Mouse (Mus musculus) intestine, embryonic 16.5 days (tissue): ENCODE results near the gene Gcgr. TPM values are rescaled to one million over a fixed set of nuclear protein-coding genes. Genes with fewer than 3 reads are reported as not detected.
"Not testable (repeated sequence)": the region's sequence is repeated elsewhere in the genome, so short reads cannot be mapped to it uniquely, and the experiment has no call there.

Experiments used
- ATAC-seq: fragments of 200-750 bp; cut with Nextera tagmentation; 2 replicates; pipeline ENCODE4 v1.8.0; 2017; ENCODE audit warnings: moderate TSS enrichment, moderate library complexity
- H3K27ac ChIP-seq: fragments of 300-500 bp; sonication (generic); 2 replicates; pipeline ENCODE4 v1.5.1; 2014; ENCODE audit warnings: mild to moderate bottlenecking, low read length
- H3K27me3 ChIP-seq: fragments of 300-500 bp; sonication (generic); replicated peaks from 2 replicates; pipeline ENCODE4 v1.6.1; 2014; ENCODE audit warnings: low read length, control low read depth, mixed read lengths; ENCODE audit not compliant: control insufficient read depth, insufficient read depth
- H3K36me3 ChIP-seq: fragments of 300-500 bp; sonication (generic); 2 replicates; pipeline ENCODE4 v1.6.1; 2014; ENCODE audit warnings: low read length, control low read depth; ENCODE audit not compliant: control insufficient read depth, insufficient read depth
- H3K4me1 ChIP-seq: fragments of 300-500 bp; sonication (generic); 2 replicates; pipeline ENCODE4 v1.6.1; 2014; ENCODE audit warnings: low read length, control low read depth, mixed read lengths; ENCODE audit not compliant: control insufficient read depth, insufficient read depth
- H3K4me2 ChIP-seq: fragments of 300-500 bp; sonication (generic); 2 replicates; pipeline ENCODE4 v1.6.1; 2014; ENCODE audit warnings: low read depth, low read length, control low read depth
- H3K4me3 ChIP-seq: fragments of 300-500 bp; sonication (generic); 2 replicates; pipeline ENCODE4 v1.5.1; 2014; ENCODE audit warnings: mild to moderate bottlenecking, low read length
- H3K9ac ChIP-seq: fragments of 300-500 bp; sonication (generic); 2 replicates; pipeline ENCODE4 v1.6.1; 2014; ENCODE audit warnings: low read depth, low read length
- H3K9me3 ChIP-seq: fragments of 300-500 bp; sonication (generic); 2 replicates; pipeline ENCODE4 v1.6.1; 2016; ENCODE audit warnings: low read length, control low read depth; ENCODE audit not compliant: control insufficient read depth
- WGBS: fragments of 180-500 bp; shearing (Covaris S2); extraction: QIAGEN DNeasy Blood & Tissue Kit; methylation state at CpG from one replicate; pipeline ENCODE4 v1.1.7; 2014; 5-methylcytosine and 5-hydroxymethylcytosine counted together
- polyA plus RNA-seq: library from polyadenylated mRNA; unstranded; fragments of >200 nt; fragmentation: Nextera tagmentation; extraction: Ambion mirVana; gene quantifications from 2 replicates; pipeline ENCODE4 v1.2.1, GENCODE M21; 2015

The Gcgr gene
- polyA plus RNA-seq, 1 experiment from 2014 or later: 0.76 TPM

GRCm38 (mm10) chr11:120514262-120514661 is 16.2 kb upstream of the Gcgr start:
- H3K9me3 ChIP-seq, H3K4me2 ChIP-seq, H3K27me3 ChIP-seq, H3K27ac ChIP-seq, ATAC-seq, H3K36me3 ChIP-seq, H3K9ac ChIP-seq, H3K4me3 ChIP-seq: not testable (repeated sequence)
- H3K4me1 ChIP-seq: peaks cover 22% of the 10 kb centered on the region
- WGBS: 89% methylated on average over 2 of the region's 2 CpGs

GRCm38 (mm10) chr11:120515611-120516010 is 14.9 kb upstream of the Gcgr start:
- no peaks in the 10 kb centered on the region for H3K27me3 ChIP-seq
- ATAC-seq: peak; percentile 78
- no peak overlapping the region for H3K4me3 ChIP-seq
- H3K9ac ChIP-seq: peak overlapping the region; percentile 48
- no peak overlapping the region for H3K4me2 ChIP-seq
- H3K36me3 ChIP-seq: no peaks in the 10 kb centered on the region
- peak overlapping the region; percentile 43 for H3K27ac ChIP-seq
- peaks cover 12% of the 10 kb centered on the region for H3K4me1 ChIP-seq
- WGBS: 15% methylated on average over 17 of the region's 17 CpGs
- H3K9me3 ChIP-seq: no peaks in the 10 kb centered on the region

DNA sequence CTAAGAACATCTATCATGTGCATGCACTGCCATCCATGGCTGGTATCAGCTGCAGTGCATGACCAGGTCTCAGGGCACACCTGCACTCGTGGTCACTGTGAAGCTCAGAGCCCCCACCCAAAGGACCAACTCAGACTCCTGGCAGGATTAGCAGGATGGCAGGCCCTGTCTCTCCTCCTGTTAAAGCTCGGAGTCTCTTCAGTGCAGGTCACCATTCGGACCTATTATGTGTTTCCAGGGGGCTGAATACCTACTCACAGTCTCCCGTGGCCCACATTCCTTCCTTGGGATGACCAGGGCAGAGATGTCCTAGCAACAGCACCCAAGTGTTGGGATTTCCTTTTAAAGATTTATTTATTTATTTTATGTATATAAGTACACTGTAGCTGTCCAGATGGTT is 13.4 kb upstream of the Gcgr start:
- Histone ChIP-seq H3K9ac (no peak overlapping the region), H3K27me3 (no peaks in the 10 kb centered on the region), H3K27ac (no peak overlapping the region), H3K4me1 (peaks cover 11% of the 10 kb centered on the region), H3K9me3 (no peaks in the 10 kb centered on the region), H3K4me3 (no peak overlapping the region), H3K4me2 (no peak overlapping the region), H3K36me3 (no peaks in the 10 kb centered on the region)
- ATAC-seq: no peak
- 82% methylated on average over 4 of the region's 4 CpGs for WGBS

DNA sequence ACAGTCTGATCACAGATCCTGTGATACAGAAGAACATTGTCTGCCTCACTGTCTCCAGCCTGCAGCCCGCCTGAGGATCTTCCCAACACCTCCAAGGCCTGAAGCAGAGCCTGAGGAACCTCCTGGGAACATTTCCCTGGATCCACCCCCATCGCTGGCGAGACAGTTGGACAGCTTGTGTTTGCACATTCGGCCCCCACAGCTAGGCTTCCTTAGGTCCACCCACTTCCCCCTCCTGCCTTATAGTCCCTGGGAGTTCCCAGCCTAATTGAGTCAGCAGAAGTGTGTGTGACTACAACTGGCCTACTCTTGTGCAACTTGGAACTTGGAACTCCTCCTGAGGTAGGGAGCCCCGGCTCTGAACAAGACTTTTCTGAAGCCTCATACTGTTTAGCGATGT is 12.5 kb upstream of the Gcgr start:
- H3K27me3 ChIP-seq: no peaks in the 10 kb centered on the region
- no peak overlapping the region for H3K4me3 ChIP-seq
- no peaks in the 10 kb centered on the region for H3K9me3 ChIP-seq
- H3K36me3 ChIP-seq: no peaks in the 10 kb centered on the region
- H3K4me2 ChIP-seq: peak overlapping the region; percentile 31
- H3K4me1 ChIP-seq: peaks cover 11% of the 10 kb centered on the region
- whole genome bisulfite sequencing: 46% methylated on average over 6 of the region's 6 CpGs
- peak overlapping the region; percentile 93 for H3K27ac ChIP-seq
- H3K9ac ChIP-seq: peak overlapping the region; percentile 57
- peak; percentile 89 for ATAC-seq

DNA sequence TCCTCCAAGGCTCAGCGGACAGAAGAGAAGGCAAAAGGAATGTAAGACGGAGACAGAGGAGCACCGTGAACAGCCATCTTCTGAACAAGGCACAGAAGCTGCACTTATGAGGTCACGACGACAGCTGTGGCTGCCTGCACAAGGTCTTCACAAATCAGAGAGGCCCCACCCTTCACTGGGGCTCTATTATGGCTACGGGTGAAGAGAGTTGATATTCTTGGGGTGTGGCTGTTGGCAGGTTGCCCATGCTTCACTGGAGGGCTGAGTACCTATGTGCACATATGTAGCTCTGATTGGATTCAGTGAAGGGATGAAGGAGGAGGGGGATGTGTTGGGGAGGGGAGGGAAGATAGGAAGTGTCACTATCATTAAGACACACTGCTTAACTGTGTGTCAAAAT is 11.9 kb upstream of the Gcgr start:
- Histone ChIP-seq H3K9ac (peak overlapping the region; percentile 57; the same call in 1 of the 2 replicates), H3K4me1 (peaks cover 11% of the 10 kb centered on the region), H3K4me3 (peak overlapping the region; percentile 21; the same call in 1 of the 2 replicates), H3K9me3 (no peaks in the 10 kb centered on the region), H3K36me3 (no peaks in the 10 kb centered on the region), H3K27me3 (no peaks in the 10 kb centered on the region), H3K4me2 (peak overlapping the region; percentile 31), H3K27ac (peak overlapping the region; percentile 93)
- peak; percentile 89 for ATAC-seq
- WGBS: 44% methylated on average over 6 of the region's 6 CpGs

GRCm38 (mm10) chr11:120519738-120520137 is 10.8 kb upstream of the Gcgr start:
- ATAC-seq: no peak
- Histone ChIP-seq H3K4me2 (no peak overlapping the region), H3K36me3 (no peaks in the 10 kb centered on the region), H3K9me3 (no peaks in the 10 kb centered on the region), H3K27ac (no peak overlapping the region), H3K4me3 (no peak overlapping the region), H3K9ac (peak overlapping the region; percentile 30; the same call in 1 of the 2 replicates), H3K27me3 (no peaks in the 10 kb centered on the region), H3K4me1 (peaks cover 11% of the 10 kb centered on the region)
- WGBS: 38% methylated on average over 9 of the region's 9 CpGs

GRCm38 (mm10) chr11:120520498-120520897 is 10.0 kb upstream of the Gcgr start:
- Histone ChIP-seq H3K9me3 (no peaks in the 10 kb centered on the region), H3K4me3 (no peak overlapping the region), H3K36me3 (no peaks in the 10 kb centered on the region), H3K27ac (no peak overlapping the region), H3K27me3 (no peaks in the 10 kb centered on the region), H3K4me1 (peaks cover 11% of the 10 kb centered on the region), H3K9ac (0 out of 2 replicates have a peak overlapping the region, but pooled peaks have one; percentile 30), H3K4me2 (no peak overlapping the region)
- WGBS: 74% methylated on average over 9 of the region's 9 CpGs
- ATAC-seq: no peak

DNA sequence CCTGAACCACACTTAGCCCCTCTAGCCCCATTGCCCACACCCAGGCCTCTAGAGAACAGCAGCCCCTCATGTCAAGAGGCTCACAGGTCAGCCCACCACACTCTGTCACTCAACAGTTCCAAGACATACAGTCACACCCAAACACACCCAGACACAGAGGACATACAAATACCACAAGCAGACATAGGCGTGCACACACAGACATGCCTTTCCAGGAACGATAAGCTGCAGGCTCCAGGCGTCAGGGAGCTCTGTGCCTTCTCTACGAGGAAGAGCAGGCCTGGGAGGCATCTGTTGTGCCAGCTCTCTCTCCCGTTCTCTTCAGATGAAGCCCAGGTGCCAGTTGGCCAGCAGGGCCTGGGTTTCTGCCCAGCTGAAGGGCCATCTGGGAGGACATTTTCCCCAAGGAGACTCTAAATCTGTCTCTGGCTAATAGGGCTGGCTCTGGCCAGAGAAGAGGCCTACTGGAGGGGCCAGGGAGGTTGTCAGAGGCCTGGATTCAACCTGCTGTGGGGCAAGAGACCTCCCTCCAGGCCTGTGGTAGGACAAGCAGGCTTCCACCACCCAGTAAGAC is 9.4 kb upstream of the Gcgr start:
- Histone ChIP-seq H3K4me3 (no peak overlapping the region), H3K4me1 (peaks cover 7% of the 10 kb centered on the region), H3K27ac (peak overlapping the region; percentile 35; the same call in 1 of the 2 replicates), H3K27me3 (no peaks in the 10 kb centered on the region), H3K4me2 (no peak overlapping the region), H3K36me3 (no peaks in the 10 kb centered on the region), H3K9ac (peak overlapping the region; percentile 44), H3K9me3 (no peaks in the 10 kb centered on the region)
- 57% methylated on average over 5 of the region's 5 CpGs for WGBS
- ATAC-seq: 0 out of 2 replicates have a peak, but pooled peaks have one; percentile 12

- H3K9ac ChIP-seq: no peak overlapping the region
- H3K4me2 ChIP-seq: no peak overlapping the region
- H3K9me3 ChIP-seq: no peaks in the 10 kb centered on the region
- H3K4me3 ChIP-seq: no peak overlapping the region
- no peaks in the 10 kb centered on the region for H3K36me3 ChIP-seq
- 80% methylated on average over 8 of the region's 8 CpGs for whole genome bisulfite sequencing
- no peak overlapping the region for H3K27ac ChIP-seq
- H3K27me3 ChIP-seq: no peaks in the 10 kb centered on the region
- no peak for ATAC-seq
- peaks cover 7% of the 10 kb centered on the region for H3K4me1 ChIP-seq
Observed at GRCm38 (mm10) chr11:120522581-120522980, 7.9 kb upstream of the Gcgr start.

GRCm38 (mm10) chr11:120525959-120526358 is 4.5 kb upstream of the Gcgr start:
- peaks cover 25% of the 10 kb centered on the region for H3K27me3 ChIP-seq
- peaks cover 6% of the 10 kb centered on the region for H3K4me1 ChIP-seq
- H3K36me3 ChIP-seq: no peaks in the 10 kb centered on the region
- no peak overlapping the region for H3K4me2 ChIP-seq
- 80% methylated on average over 2 of the region's 2 CpGs for WGBS
- H3K9ac ChIP-seq: no peak overlapping the region
- H3K27ac ChIP-seq: no peak overlapping the region
- ATAC-seq: no peak
- H3K9me3 ChIP-seq: no peaks in the 10 kb centered on the region
- no peak overlapping the region for H3K4me3 ChIP-seq
